Mouse (Mus musculus) megakaryocyte, embryonic 14.5 days (primary cell): ENCODE data around the gene Olfr1373.

Experiments
- FLI1 ChIP-seq: IDR thresholded peaks from 2 replicates; pipeline ENCODE4 v1.6.1; 2012; ENCODE audit warnings: low read length, inconsistent platforms, mixed read lengths
- GATA1 ChIP-seq: IDR thresholded peaks from 3 replicates; pipeline ENCODE4 v1.6.1; 2012; ENCODE audit warnings: mixed read lengths, low read length, inconsistent platforms, borderline replicate concordance

DNA sequence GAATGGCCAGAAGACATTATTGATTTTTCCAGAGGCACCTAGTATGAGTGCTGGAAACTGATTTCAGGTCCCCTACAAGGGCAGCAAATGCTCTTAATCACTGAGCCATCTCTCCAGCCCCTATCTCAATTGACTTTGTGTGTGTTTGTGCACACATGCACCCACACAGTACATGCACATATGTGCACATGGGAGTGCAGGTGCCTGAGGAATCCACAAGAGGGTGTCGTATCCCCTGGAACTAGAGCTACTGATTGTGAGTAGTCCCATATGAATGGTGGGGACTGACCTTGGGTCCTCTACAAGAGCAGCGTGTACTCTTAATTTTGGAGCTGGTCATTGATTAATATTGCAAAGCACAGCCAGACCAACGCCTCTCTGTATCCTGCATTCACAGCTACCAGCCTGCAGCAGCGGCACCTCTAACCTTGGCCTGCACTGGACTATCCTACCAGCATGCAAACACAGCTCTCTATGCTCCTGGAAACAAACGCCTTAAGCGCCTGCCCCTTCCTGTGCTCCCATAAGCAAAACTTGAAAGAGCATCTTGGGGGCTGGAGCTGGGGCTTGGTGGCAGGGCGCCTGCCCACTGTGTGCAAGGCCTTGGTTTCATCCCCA lies 14.8 kb downstream of the Olfr1373 start:
- no peak for TF ChIP-seq GATA1
- TF ChIP-seq FLI1 = no peak
